Mouse (Mus musculus): ENCODE results near the gene Rgl1. TPM values are rescaled to one million over a fixed set of nuclear protein-coding genes. Genes with fewer than 3 reads are reported as not detected.

Rgl1 gene
- polyA plus RNA-seq, 1 experiment from 2014 or later, result 51.2 TPM

GRCm38 (mm10) chr1:152573470-152574059 lies 192.6 kb downstream of the Rgl1 start:
- no peaks in the 10 kb centered on the region for H3K9me3 ChIP-seq
- peak overlapping the region; percentile 62 for H3K27ac ChIP-seq
- H3K4me1 ChIP-seq, result peaks cover 52% of the 10 kb centered on the region
- no peaks in the 10 kb centered on the region for H3K27me3 ChIP-seq (ENCODE audit: insufficient read depth, poor library complexity, severe bottlenecking)
- 43% methylated on average over 8 of the region's 8 CpGs for WGBS
- H3K4me3 ChIP-seq, result no peak overlapping the region
- H3K36me3 ChIP-seq, result peaks cover 19% of the 10 kb centered on the region
- DNase-seq (ENCODE audit: low spot score), result no peak

- Histone ChIP-seq H3K27ac (peak overlapping the region; percentile 62; the same call in 1 of the 2 replicates), H3K9me3 (no peaks in the 10 kb centered on the region), H3K36me3 (peaks cover 19% of the 10 kb centered on the region), H3K4me3 (no peak overlapping the region), H3K4me1 (peaks cover 48% of the 10 kb centered on the region), H3K27me3 (ENCODE audit: insufficient read depth, poor library complexity, severe bottlenecking) (no peaks in the 10 kb centered on the region)
- no peak for DNase-seq (ENCODE audit: low spot score)
- WGBS, result 37% methylated on average over 7 of the region's 7 CpGs
These were observed 193.2 kb downstream of the Rgl1 start for GRCm38 (mm10) chr1:152572755-152573469.

- Histone ChIP-seq H3K4me3 (no peak overlapping the region), H3K4me1 (peaks cover 44% of the 10 kb centered on the region), H3K27me3 (ENCODE audit: insufficient read depth, poor library complexity, severe bottlenecking) (no peaks in the 10 kb centered on the region), H3K9me3 (no peaks in the 10 kb centered on the region), H3K36me3 (peaks cover 22% of the 10 kb centered on the region), H3K27ac (no peak overlapping the region)
- DNase-seq (ENCODE audit: low spot score), result no peak
- 90% methylated on average over 14 of the region's 14 CpGs for WGBS
These were observed 194.8 kb downstream of the Rgl1 start for GRCm38 (mm10) chr1:152571340-152571739.

- Histone ChIP-seq H3K9me3 (no peaks in the 10 kb centered on the region), H3K4me1 (peaks cover 43% of the 10 kb centered on the region), H3K27ac (no peak overlapping the region), H3K36me3 (peaks cover 22% of the 10 kb centered on the region), H3K4me3 (no peak overlapping the region), H3K27me3 (ENCODE audit: insufficient read depth, poor library complexity, severe bottlenecking) (no peaks in the 10 kb centered on the region)
- WGBS, result 85% methylated on average over 9 of the region's 9 CpGs
- DNase-seq (ENCODE audit: low spot score), result no peak
These were observed 195.5 kb downstream of the Rgl1 start for GRCm38 (mm10) chr1:152570681-152571080.

GRCm38 (mm10) chr1:152563282-152563681 lies 202.9 kb downstream of the Rgl1 start:
- WGBS, result 84% methylated on average over 5 of the region's 5 CpGs
- peak overlapping the region; percentile 59; the same call in 1 of the 2 replicates for H3K27ac ChIP-seq
- 0 out of 2 replicates have a peak, but pooled peaks cover 3% of the 10 kb centered on the region for H3K36me3 ChIP-seq
- H3K27me3 ChIP-seq (ENCODE audit: insufficient read depth, poor library complexity, severe bottlenecking), result no peaks in the 10 kb centered on the region
- H3K9me3 ChIP-seq, result no peaks in the 10 kb centered on the region
- DNase-seq (ENCODE audit: low spot score), result no peak
- H3K4me3 ChIP-seq, result no peak overlapping the region
- peaks cover 31% of the 10 kb centered on the region for H3K4me1 ChIP-seq

GRCm38 (mm10) chr1:152562877-152563276 lies 203.3 kb downstream of the Rgl1 start:
- WGBS, result 84% methylated on average over 6 of the region's 6 CpGs
- H3K27me3 ChIP-seq (ENCODE audit: insufficient read depth, poor library complexity, severe bottlenecking), result no peaks in the 10 kb centered on the region
- H3K27ac ChIP-seq, result peak overlapping the region; percentile 59; the same call in 1 of the 2 replicates
- H3K36me3 ChIP-seq, result 0 out of 2 replicates have a peak, but pooled peaks cover 3% of the 10 kb centered on the region
- DNase-seq (ENCODE audit: low spot score), result no peak
- peaks cover 34% of the 10 kb centered on the region for H3K4me1 ChIP-seq
- H3K4me3 ChIP-seq, result no peak overlapping the region
- no peaks in the 10 kb centered on the region for H3K9me3 ChIP-seq

- H3K27me3 ChIP-seq (ENCODE audit: insufficient read depth, poor library complexity, severe bottlenecking), result no peaks in the 10 kb centered on the region
- H3K4me1 ChIP-seq, result peaks cover 43% of the 10 kb centered on the region
- no peak for DNase-seq (ENCODE audit: low spot score)
- H3K4me3 ChIP-seq, result no peak overlapping the region
- H3K27ac ChIP-seq, result 0 out of 2 replicates have a peak overlapping the region, but pooled peaks have one; percentile 7
- 84% methylated on average over 5 of the region's 5 CpGs for WGBS
- H3K36me3 ChIP-seq, result peaks cover 4% of the 10 kb centered on the region; the same call in 1 of the 2 replicates
- no peaks in the 10 kb centered on the region for H3K9me3 ChIP-seq
These were observed 205.7 kb downstream of the Rgl1 start for GRCm38 (mm10) chr1:152560477-152560876.

GRCm38 (mm10) chr1:152556576-152557281 lies 209.4 kb downstream of the Rgl1 start:
- Histone ChIP-seq H3K27ac (peak overlapping the region; percentile 89), H3K4me3 (no peak overlapping the region; the same call in 1 of the 2 replicates), H3K27me3 (ENCODE audit: insufficient read depth, poor library complexity, severe bottlenecking) (no peaks in the 10 kb centered on the region), H3K4me1 (peaks cover 40% of the 10 kb centered on the region), H3K9me3 (no peaks in the 10 kb centered on the region), H3K36me3 (peaks cover 40% of the 10 kb centered on the region)
- DNase-seq (ENCODE audit: low spot score), result no peak
- 42% methylated on average over 14 of the region's 14 CpGs for WGBS

- H3K27me3 ChIP-seq (ENCODE audit: insufficient read depth, poor library complexity, severe bottlenecking), result no peaks in the 10 kb centered on the region
- DNase-seq (ENCODE audit: low spot score), result peak; percentile 92
- H3K4me1 ChIP-seq, result peaks cover 38% of the 10 kb centered on the region
- H3K4me3 ChIP-seq, result peak overlapping the region; percentile 2; the same call in 1 of the 2 replicates
- 13% methylated on average over 7 of the region's 7 CpGs for WGBS
- no peaks in the 10 kb centered on the region for H3K9me3 ChIP-seq
- peak overlapping the region; percentile 89 for H3K27ac ChIP-seq
- peaks cover 47% of the 10 kb centered on the region for H3K36me3 ChIP-seq
These were observed 210.1 kb downstream of the Rgl1 start for GRCm38 (mm10) chr1:152555944-152556573.

GRCm38 (mm10) chr1:152553912-152554547 lies 212.1 kb downstream of the Rgl1 start:
- Histone ChIP-seq H3K4me3 (no peak overlapping the region), H3K27ac (no peak overlapping the region; the same call in 1 of the 2 replicates), H3K9me3 (no peaks in the 10 kb centered on the region), H3K4me1 (peaks cover 38% of the 10 kb centered on the region), H3K27me3 (ENCODE audit: insufficient read depth, poor library complexity, severe bottlenecking) (no peaks in the 10 kb centered on the region), H3K36me3 (peaks cover 63% of the 10 kb centered on the region)
- 85% methylated on average over 15 of the region's 15 CpGs for WGBS
- no peak for DNase-seq (ENCODE audit: low spot score)

- Histone ChIP-seq H3K9me3 (no peaks in the 10 kb centered on the region), H3K27me3 (ENCODE audit: insufficient read depth, poor library complexity, severe bottlenecking) (no peaks in the 10 kb centered on the region), H3K36me3 (peaks cover 93% of the 10 kb centered on the region), H3K4me1 (peaks cover 11% of the 10 kb centered on the region), H3K27ac (no peak overlapping the region), H3K4me3 (no peak overlapping the region)
- DNase-seq (ENCODE audit: low spot score), result no peak
- WGBS, result 85% methylated on average over 3 of the region's 3 CpGs
These were observed 215.2 kb downstream of the Rgl1 start for GRCm38 (mm10) chr1:152550973-152551372.

GRCm38 (mm10) chr1:152550544-152550943 lies 215.6 kb downstream of the Rgl1 start:
- Histone ChIP-seq H3K27ac (no peak overlapping the region), H3K36me3 (peaks cover 94% of the 10 kb centered on the region), H3K4me3 (no peak overlapping the region), H3K27me3 (ENCODE audit: insufficient read depth, poor library complexity, severe bottlenecking) (no peaks in the 10 kb centered on the region), H3K9me3 (no peaks in the 10 kb centered on the region), H3K4me1 (peaks cover 7% of the 10 kb centered on the region)
- no peak for DNase-seq (ENCODE audit: low spot score)
- 90% methylated on average over 2 of the region's 2 CpGs for WGBS

Data from heart, embryonic 10.5 days (tissue).